Mouse (Mus musculus): Measurements from ENCODE around the gene Hebp1. TPM values are rescaled to one million over a fixed set of nuclear protein-coding genes. Genes with fewer than 3 reads are reported as not detected.

Hebp1 gene
- 2.5 and 2.7 TPM in 2 replicates for polyA plus RNA-seq (2014; fragmentation: Nextera tagmentation; extraction: Ambion mirVana)

DNA sequence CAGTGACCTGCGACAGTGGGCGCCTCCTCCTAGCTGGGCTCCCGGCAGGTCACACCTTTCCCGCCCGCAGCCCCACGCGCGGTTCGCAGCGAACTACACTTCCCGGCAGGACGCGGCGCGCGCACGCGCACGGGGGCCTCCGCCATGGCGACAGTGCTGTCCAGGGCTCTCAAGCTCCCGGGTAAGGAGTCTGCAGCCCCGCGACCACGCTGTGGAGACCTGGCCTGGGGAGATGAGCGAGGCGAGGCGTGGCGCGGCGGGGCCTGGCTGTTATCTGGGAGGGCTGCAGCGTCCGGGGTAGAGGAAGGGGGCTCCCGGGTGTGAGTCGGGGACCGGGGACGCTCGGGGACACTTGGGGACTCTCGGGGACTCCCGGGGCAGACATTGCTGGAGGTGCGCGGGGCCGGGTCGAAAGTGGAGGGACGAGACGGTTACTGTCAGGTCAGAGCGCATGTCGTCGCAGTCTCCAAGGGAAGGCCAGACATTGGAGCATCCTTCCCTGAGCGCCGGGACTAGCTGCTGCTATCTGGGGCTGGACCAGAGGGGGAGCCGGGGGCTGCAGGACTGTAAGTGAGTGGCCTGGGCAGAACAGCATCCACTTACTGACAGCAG lies at the start of gene Hebp1, which contains the start of gene Fam234b:
Gene Hebp1, minus strand, starts transcription at position 102 of the 612 bp plus-strand sequence.
Gene Fam234b, plus strand, starts transcription at position 57 of the 612 bp plus-strand sequence.
- Histone ChIP-seq H3K4me1 (ENCODE audit: insufficient read depth) (0 out of 2 replicates have a peak, but pooled peaks cover 2% of the 10 kb centered on the region), H3K27me3 (ENCODE audit: insufficient read depth, low read length) (no peaks in the 10 kb centered on the region), H3K9ac (peak within 1 kb of the TSS; percentile 77), H3K27ac (ENCODE audit: low read depth) (peak within 1 kb of the TSS; percentile 73), H3K9me3 (ENCODE audit: low read depth, low read length) (no peaks in the 10 kb centered on the region), H3K4me2 (peak within 1 kb of the TSS; percentile 89), H3K4me3 (ENCODE audit: low read depth, low read length) (peak within 1 kb of the TSS; percentile 86), H3K36me3 (ENCODE audit: insufficient read depth) (no peaks in the 10 kb centered on the region)
- under 1% methylated on average over 52 of the region's 52 CpGs for WGBS
- TF ChIP-seq CTCF (IDR thresholded peaks at IDR 0.05; ENCODE audit: low read depth): peak; percentile 52
- ATAC-seq (ENCODE audit: insufficient read depth) (peak; percentile 91), DNase-seq (peak; percentile 86)

DNA sequence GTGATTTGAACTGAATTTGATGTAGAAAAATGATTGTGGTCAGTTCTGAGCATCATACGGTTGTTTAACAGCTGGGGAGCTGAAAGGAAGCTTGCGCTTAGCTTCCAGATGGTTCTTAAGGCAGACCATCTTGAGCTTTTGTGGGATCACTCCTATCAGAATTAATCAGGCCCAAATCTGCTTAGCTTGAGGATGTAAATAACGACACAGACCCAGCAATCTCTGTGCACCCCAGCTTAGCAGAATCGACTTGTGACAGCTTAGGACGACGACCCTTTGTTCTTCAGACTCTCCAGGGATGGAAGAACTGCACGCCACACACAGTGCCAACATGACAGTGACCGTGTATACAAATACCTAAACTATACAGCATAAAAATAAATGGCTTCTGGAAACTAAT lies 47.8 kb upstream of the Hebp1 start:
- no peaks in the 10 kb centered on the region for H3K36me3 ChIP-seq (ENCODE audit: insufficient read depth)
- no peak overlapping the region for H3K4me3 ChIP-seq (ENCODE audit: low read depth, low read length)
- ATAC-seq (ENCODE audit: insufficient read depth): no peak
- no peaks in the 10 kb centered on the region for H3K27me3 ChIP-seq (ENCODE audit: insufficient read depth, low read length)
- H3K9ac ChIP-seq: no peak overlapping the region
- no peaks in the 10 kb centered on the region for H3K9me3 ChIP-seq (ENCODE audit: low read depth, low read length)
- DNase-seq: no peak
- no peak overlapping the region for H3K27ac ChIP-seq (ENCODE audit: low read depth)
- H3K4me2 ChIP-seq: no peak overlapping the region
- WGBS: 66% methylated on average over 8 of the region's 8 CpGs
- TF ChIP-seq CTCF (IDR thresholded peaks at IDR 0.05; ENCODE audit: low read depth): no peak
- H3K4me1 ChIP-seq (ENCODE audit: insufficient read depth): peaks cover 3% of the 10 kb centered on the region; the same call in 1 of the 2 replicates

DNA sequence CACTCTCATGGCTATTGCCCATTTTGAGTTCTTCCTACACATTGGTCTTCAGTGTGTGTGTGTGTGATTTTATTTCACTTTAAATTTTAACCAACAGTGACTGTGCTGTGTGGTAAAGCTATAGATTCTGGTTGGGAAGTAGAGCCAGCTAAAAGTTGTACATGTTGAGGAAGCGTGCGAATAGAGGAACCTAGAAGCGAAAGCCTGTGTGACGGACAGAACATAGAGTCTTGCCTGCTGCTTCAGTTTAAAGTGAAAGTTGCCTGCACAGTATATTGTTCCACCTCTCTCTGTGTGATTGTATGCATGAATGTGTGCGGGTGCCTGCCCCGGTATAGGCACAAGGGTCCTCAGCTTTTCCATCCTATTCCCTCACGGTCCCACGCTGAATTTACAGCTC lies 42.5 kb upstream of the Hebp1 start:
- 87% methylated on average over 8 of the region's 8 CpGs for WGBS
- Histone ChIP-seq H3K4me1 (ENCODE audit: insufficient read depth) (no peaks in the 10 kb centered on the region), H3K9ac (no peak overlapping the region), H3K4me2 (no peak overlapping the region), H3K27ac (ENCODE audit: low read depth) (no peak overlapping the region), H3K27me3 (ENCODE audit: insufficient read depth, low read length) (no peaks in the 10 kb centered on the region), H3K9me3 (ENCODE audit: low read depth, low read length) (no peaks in the 10 kb centered on the region), H3K36me3 (ENCODE audit: insufficient read depth) (no peaks in the 10 kb centered on the region), H3K4me3 (ENCODE audit: low read depth, low read length) (no peak overlapping the region)
- no peak for TF ChIP-seq CTCF (IDR thresholded peaks at IDR 0.05; ENCODE audit: low read depth)
- DNase-seq (no peak), ATAC-seq (ENCODE audit: insufficient read depth) (no peak)

DNA sequence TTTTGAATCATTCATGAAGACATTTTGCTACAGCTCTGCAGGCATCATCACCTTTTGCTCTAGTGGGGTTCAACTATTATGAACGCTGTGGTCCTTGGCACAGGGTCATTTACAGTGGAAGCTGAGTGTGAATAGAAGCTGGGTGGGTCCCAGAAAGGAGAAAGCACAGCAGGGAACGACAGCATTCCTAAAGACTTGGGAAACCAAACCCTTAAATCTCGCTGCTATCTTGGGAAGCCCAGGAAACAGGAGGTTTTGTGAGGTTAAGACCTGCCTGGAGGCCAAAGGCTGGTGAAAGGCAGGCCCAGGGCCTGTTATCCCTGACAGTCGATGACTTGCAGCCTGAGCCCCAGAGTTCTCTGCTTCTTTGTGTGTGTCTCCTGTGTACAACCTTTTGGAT lies 40.4 kb upstream of the Hebp1 start:
- DNase-seq (no peak), ATAC-seq (ENCODE audit: insufficient read depth) (no peak)
- WGBS: 49% methylated on average over 4 of the region's 4 CpGs
- Histone ChIP-seq H3K36me3 (ENCODE audit: insufficient read depth) (0 out of 2 replicates have a peak, but pooled peaks cover 13% of the 10 kb centered on the region), H3K4me2 (no peak overlapping the region), H3K27me3 (ENCODE audit: insufficient read depth, low read length) (no peaks in the 10 kb centered on the region), H3K9ac (no peak overlapping the region), H3K27ac (ENCODE audit: low read depth) (no peak overlapping the region), H3K4me3 (ENCODE audit: low read depth, low read length) (no peak overlapping the region), H3K9me3 (ENCODE audit: low read depth, low read length) (no peaks in the 10 kb centered on the region), H3K4me1 (ENCODE audit: insufficient read depth) (no peaks in the 10 kb centered on the region)
- TF ChIP-seq CTCF (IDR thresholded peaks at IDR 0.05; ENCODE audit: low read depth): no peak

DNA sequence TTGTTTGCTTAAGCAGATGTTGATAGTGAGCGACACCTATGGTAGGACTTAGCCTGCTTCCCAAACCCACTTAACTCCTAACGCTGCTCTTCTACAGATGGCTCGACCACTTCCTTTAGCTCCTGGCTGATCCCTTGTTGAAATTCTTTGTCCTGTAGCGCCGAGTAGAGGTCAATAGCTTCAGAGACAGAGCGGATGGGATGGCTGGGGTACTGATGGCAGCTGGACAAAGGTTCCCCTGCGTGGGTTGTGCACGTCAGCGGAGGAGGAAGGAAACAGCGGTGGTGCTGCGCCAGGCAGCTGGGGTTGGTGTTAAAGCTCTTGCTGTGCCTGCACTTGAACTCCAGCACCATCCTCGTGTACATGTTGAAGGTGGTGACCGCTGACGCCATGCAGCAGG lies 39.5 kb upstream of the Hebp1 start:
- Histone ChIP-seq H3K9me3 (ENCODE audit: low read depth, low read length) (no peaks in the 10 kb centered on the region), H3K4me1 (ENCODE audit: insufficient read depth) (no peaks in the 10 kb centered on the region), H3K4me2 (no peak overlapping the region), H3K27ac (ENCODE audit: low read depth) (no peak overlapping the region), H3K36me3 (ENCODE audit: insufficient read depth) (0 out of 2 replicates have a peak, but pooled peaks cover 22% of the 10 kb centered on the region), H3K4me3 (ENCODE audit: low read depth, low read length) (no peak overlapping the region), H3K9ac (no peak overlapping the region), H3K27me3 (ENCODE audit: insufficient read depth, low read length) (no peaks in the 10 kb centered on the region)
- TF ChIP-seq CTCF (IDR thresholded peaks at IDR 0.05; ENCODE audit: low read depth): peak; percentile 22
- DNase-seq (no peak), ATAC-seq (ENCODE audit: insufficient read depth) (no peak)
- WGBS: 43% methylated on average over 14 of the region's 14 CpGs

DNA sequence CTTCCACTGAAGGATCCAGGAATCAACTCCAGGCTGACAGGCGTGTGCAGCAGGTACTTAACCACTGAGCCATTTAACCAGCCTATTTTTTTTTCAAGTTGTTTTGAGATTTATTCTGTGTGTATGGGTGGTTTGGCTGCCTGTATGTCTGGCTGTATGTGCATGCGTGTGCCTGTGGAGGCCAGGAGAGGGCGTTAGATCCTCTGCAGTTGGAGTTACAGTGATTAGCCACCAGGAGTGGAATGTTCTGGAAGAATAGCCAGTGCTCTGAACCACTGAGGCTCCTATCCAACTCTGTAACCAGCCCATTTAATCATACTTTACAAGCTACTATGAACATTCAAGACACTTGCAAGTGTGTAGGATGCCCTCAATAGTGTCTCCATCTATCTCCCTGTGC lies 38.8 kb upstream of the Hebp1 start:
- 77% methylated on average over 3 of the region's 3 CpGs for WGBS
- H3K9ac ChIP-seq: no peak overlapping the region

DNA sequence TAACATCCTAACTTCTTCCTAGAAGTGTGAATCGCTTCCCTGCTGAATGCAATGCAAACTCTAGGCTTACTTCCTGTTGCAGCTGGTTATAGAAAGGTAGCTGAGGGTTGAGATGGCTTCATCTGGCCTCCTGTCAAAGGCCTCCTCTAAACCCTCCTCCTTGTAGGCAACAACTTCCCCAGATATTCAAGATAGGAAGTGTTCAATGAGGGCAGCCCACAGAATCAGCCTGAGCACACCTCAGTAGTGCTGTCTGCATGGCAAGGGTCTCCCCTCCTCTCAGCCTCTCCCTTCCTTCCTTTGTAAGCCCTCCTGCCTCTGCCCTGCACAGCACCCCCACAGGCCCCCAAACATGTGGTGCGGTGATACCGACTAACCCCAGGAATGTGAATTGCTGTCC lies 37.9 kb upstream of the Hebp1 start:
- no peak overlapping the region for H3K9ac ChIP-seq
- 88% methylated on average over 3 of the region's 3 CpGs for WGBS
- no peak overlapping the region for H3K4me3 ChIP-seq (ENCODE audit: low read depth, low read length)
- H3K27me3 ChIP-seq (ENCODE audit: insufficient read depth, low read length): no peaks in the 10 kb centered on the region
- no peak for TF ChIP-seq CTCF (IDR thresholded peaks at IDR 0.05; ENCODE audit: low read depth)
- H3K4me1 ChIP-seq (ENCODE audit: insufficient read depth): no peaks in the 10 kb centered on the region
- DNase-seq: no peak
- H3K4me2 ChIP-seq: no peak overlapping the region
- no peak for ATAC-seq (ENCODE audit: insufficient read depth)
- 0 out of 2 replicates have a peak, but pooled peaks cover 31% of the 10 kb centered on the region for H3K36me3 ChIP-seq (ENCODE audit: insufficient read depth)
- no peaks in the 10 kb centered on the region for H3K9me3 ChIP-seq (ENCODE audit: low read depth, low read length)
- H3K27ac ChIP-seq (ENCODE audit: low read depth): no peak overlapping the region

More for the DNA sequence above, 38.8 kb upstream of the Hebp1 start:
- Histone ChIP-seq H3K4me2 (no peak overlapping the region), H3K27me3 (ENCODE audit: insufficient read depth, low read length) (no peaks in the 10 kb centered on the region), H3K36me3 (ENCODE audit: insufficient read depth) (0 out of 2 replicates have a peak, but pooled peaks cover 29% of the 10 kb centered on the region), H3K9me3 (ENCODE audit: low read depth, low read length) (no peaks in the 10 kb centered on the region), H3K27ac (ENCODE audit: low read depth) (no peak overlapping the region), H3K4me1 (ENCODE audit: insufficient read depth) (no peaks in the 10 kb centered on the region), H3K4me3 (ENCODE audit: low read depth, low read length) (no peak overlapping the region)
- DNase-seq (no peak), ATAC-seq (ENCODE audit: insufficient read depth) (no peak)
- TF ChIP-seq CTCF (IDR thresholded peaks at IDR 0.05; ENCODE audit: low read depth): peak; percentile 39
